Mouse (Mus musculus): ENCODE results near the gene Mfsd4b5. TPM values are rescaled to one million over a fixed set of nuclear protein-coding genes. Genes with fewer than 3 reads are reported as not detected.
A peak's percentile ranks its signal among the peaks of the same experiment; 100 is the strongest.

Mfsd4b5 gene
- total RNA-seq, 1 experiment, result 0.18 TPM

DNA sequence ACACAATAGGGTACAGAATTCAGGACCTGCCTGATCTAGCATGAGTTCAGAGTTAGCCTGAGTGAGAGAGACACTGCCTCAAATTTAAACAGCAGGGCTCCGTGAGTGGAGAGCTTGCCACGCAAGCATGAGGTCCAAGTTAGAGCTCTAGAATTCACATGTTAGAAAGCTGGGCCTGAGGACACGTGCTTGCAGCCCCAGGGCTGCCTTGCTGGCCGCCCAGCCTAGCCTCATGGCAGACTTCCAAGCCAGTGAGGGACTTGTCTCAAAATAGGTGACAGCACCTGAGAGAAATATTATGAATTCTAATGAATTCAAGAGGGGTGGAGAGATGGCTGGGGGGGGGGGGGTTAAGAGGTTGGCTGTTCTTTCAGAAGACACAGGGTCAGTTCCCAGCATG lies 21.5 kb upstream of the Mfsd4b5 start:
- Histone ChIP-seq H3K36me3 (ENCODE audit: control insufficient read depth, insufficient read depth, low read length, poor library complexity, severe bottlenecking) (no peaks in the 10 kb centered on the region), H3K9ac (ENCODE audit: insufficient read depth, low read depth, low read length, poor library complexity, severe bottlenecking) (no peak overlapping the region), H3K4me3 (ENCODE audit: insufficient read depth in 1 of 2, low read depth in 1 of 2, low read length in 2 of 2, poor library complexity in 1 of 2, severe bottlenecking in 1 of 2) (no peak overlapping the region), H3K27ac (ENCODE audit: insufficient read depth, low read depth, low read length, poor library complexity, severe bottlenecking) (no peak overlapping the region), H3K4me1 (ENCODE audit: control insufficient read depth in 2 of 2, insufficient read depth in 2 of 2, low read length in 2 of 2, poor library complexity in 1 of 2) (peaks cover 2 to 5% of the 10 kb centered on the region in 2 experiments; a peak in 2 of 4 replicates), H3K9me3 (ENCODE audit: control insufficient read depth, insufficient read depth, low read depth, low read length) (no peaks in the 10 kb centered on the region)
- in situ Hi-C loops (cut with MboI; ENCODE audit: low sequenced_read_pairs in 2 of 2, unreplicated experiment in 2 of 2), result no loop called here
- DNase-seq (ENCODE audit: low read depth, low spot score), result no peak
- no peak for TF ChIP-seq MAFK (IDR thresholded peaks at IDR 0.05; ENCODE audit: insufficient read depth, low read depth, low read length)
- TF ChIP-seq ZNF384 (IDR thresholded peaks at IDR 0.05; ENCODE audit: low read depth, low read length), result no peak
- no peak for TF ChIP-seq HCFC1 (IDR thresholded peaks at IDR 0.05; ENCODE audit: borderline replicate concordance, insufficient read depth, low read length)
- no peak for TF ChIP-seq CHD2 (IDR thresholded peaks at IDR 0.05; ENCODE audit: low read depth, low read length)
- no peak for TF ChIP-seq ZC3H11A (IDR thresholded peaks at IDR 0.05; ENCODE audit: borderline replicate concordance, low read depth, low read length)

- TF ChIP-seq HCFC1 (IDR thresholded peaks at IDR 0.05; ENCODE audit: borderline replicate concordance, insufficient read depth, low read length) (no peak), ZNF384 (IDR thresholded peaks at IDR 0.05; ENCODE audit: low read depth, low read length) (no peak), ZC3H11A (IDR thresholded peaks at IDR 0.05; ENCODE audit: borderline replicate concordance, low read depth, low read length) (no peak), CHD2 (IDR thresholded peaks at IDR 0.05; ENCODE audit: low read depth, low read length) (no peak), MAFK (IDR thresholded peaks at IDR 0.05; ENCODE audit: insufficient read depth, low read depth, low read length) (no peak)
- Histone ChIP-seq H3K27ac (ENCODE audit: insufficient read depth, low read depth, low read length, poor library complexity, severe bottlenecking) (no peak overlapping the region), H3K4me3 (ENCODE audit: insufficient read depth in 1 of 2, low read depth in 1 of 2, low read length in 2 of 2, poor library complexity in 1 of 2, severe bottlenecking in 1 of 2) (peak overlapping the region; percentile 13 to 44; a peak in 1 of 4 replicates), H3K36me3 (ENCODE audit: control insufficient read depth, insufficient read depth, low read length, poor library complexity, severe bottlenecking) (no peaks in the 10 kb centered on the region), H3K9me3 (ENCODE audit: control insufficient read depth, insufficient read depth, low read depth, low read length) (no peaks in the 10 kb centered on the region), H3K4me1 (ENCODE audit: control insufficient read depth in 2 of 2, insufficient read depth in 2 of 2, low read length in 2 of 2, poor library complexity in 1 of 2) (peaks cover 2 to 5% of the 10 kb centered on the region in 2 experiments; a peak in 2 of 4 replicates), H3K9ac (ENCODE audit: insufficient read depth, low read depth, low read length, poor library complexity, severe bottlenecking) (no peak overlapping the region)
- DNase-seq (ENCODE audit: low read depth, low spot score), result no peak
- in situ Hi-C loops (cut with MboI; ENCODE audit: low sequenced_read_pairs in 2 of 2, unreplicated experiment in 2 of 2), result no loop called here
Measured at GRCm38 (mm10) chr10:40006963-40007362, 20.5 kb upstream of the Mfsd4b5 start.

GRCm38 (mm10) chr10:40000746-40001145 lies 14.3 kb upstream of the Mfsd4b5 start:
- H3K4me3 ChIP-seq (ENCODE audit: insufficient read depth in 1 of 2, low read depth in 1 of 2, low read length in 2 of 2, poor library complexity in 1 of 2, severe bottlenecking in 1 of 2), result no peak overlapping the region
- no peak overlapping the region for H3K27ac ChIP-seq (ENCODE audit: insufficient read depth, low read depth, low read length, poor library complexity, severe bottlenecking)
- no peak for TF ChIP-seq HCFC1 (IDR thresholded peaks at IDR 0.05; ENCODE audit: borderline replicate concordance, insufficient read depth, low read length)
- H3K36me3 ChIP-seq (ENCODE audit: control insufficient read depth, insufficient read depth, low read length, poor library complexity, severe bottlenecking), result no peaks in the 10 kb centered on the region
- no peaks in the 10 kb centered on the region for H3K9me3 ChIP-seq (ENCODE audit: control insufficient read depth, insufficient read depth, low read depth, low read length)
- DNase-seq (ENCODE audit: low read depth, low spot score), result no peak
- no peak overlapping the region for H3K9ac ChIP-seq (ENCODE audit: insufficient read depth, low read depth, low read length, poor library complexity, severe bottlenecking)
- in situ Hi-C loops (cut with MboI; ENCODE audit: low sequenced_read_pairs in 2 of 2, unreplicated experiment in 2 of 2), result no loop called here
- peaks cover 0 to 2% of the 10 kb centered on the region in 2 experiments; a peak in 2 of 4 replicates for H3K4me1 ChIP-seq (ENCODE audit: control insufficient read depth in 2 of 2, insufficient read depth in 2 of 2, low read length in 2 of 2, poor library complexity in 1 of 2)

DNA sequence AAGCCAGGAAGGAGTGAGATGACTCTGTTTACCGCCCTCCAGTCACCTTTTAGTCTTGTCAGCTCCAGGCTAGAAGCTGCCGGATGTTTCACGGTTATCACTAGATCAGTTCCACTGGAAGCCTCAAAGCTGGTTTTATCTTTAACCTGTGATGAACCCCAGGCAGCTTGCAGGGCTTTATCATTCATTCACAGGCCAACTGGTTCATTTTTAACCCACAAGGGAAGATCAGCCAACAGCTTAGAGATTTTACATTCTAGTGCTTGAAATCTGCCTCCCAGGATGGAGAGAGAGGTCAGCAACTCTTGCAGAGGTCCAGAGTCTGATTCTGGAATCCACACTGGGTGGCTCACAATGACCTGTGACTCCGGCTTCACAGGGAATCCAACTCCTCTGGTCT lies 4.7 kb upstream of the Mfsd4b5 start:
- DNase-seq (ENCODE audit: low read depth, low spot score), result no peak
- H3K36me3 ChIP-seq (ENCODE audit: control insufficient read depth, insufficient read depth, low read length, poor library complexity, severe bottlenecking), result no peaks in the 10 kb centered on the region
- TF ChIP-seq ZC3H11A (IDR thresholded peaks at IDR 0.05; ENCODE audit: borderline replicate concordance, low read depth, low read length), result no peak
- TF ChIP-seq MAFK (IDR thresholded peaks at IDR 0.05; ENCODE audit: insufficient read depth, low read depth, low read length), result no peak
- no peak for TF ChIP-seq HCFC1 (IDR thresholded peaks at IDR 0.05; ENCODE audit: borderline replicate concordance, insufficient read depth, low read length)
- TF ChIP-seq CHD2 (IDR thresholded peaks at IDR 0.05; ENCODE audit: low read depth, low read length), result no peak
- TF ChIP-seq ZNF384 (IDR thresholded peaks at IDR 0.05; ENCODE audit: low read depth, low read length), result no peak
- H3K4me3 ChIP-seq (ENCODE audit: insufficient read depth in 1 of 2, low read depth in 1 of 2, low read length in 2 of 2, poor library complexity in 1 of 2, severe bottlenecking in 1 of 2), result no peak overlapping the region
- no peaks in the 10 kb centered on the region for H3K9me3 ChIP-seq (ENCODE audit: control insufficient read depth, insufficient read depth, low read depth, low read length)
- no peak overlapping the region for H3K9ac ChIP-seq (ENCODE audit: insufficient read depth, low read depth, low read length, poor library complexity, severe bottlenecking)
- H3K27ac ChIP-seq (ENCODE audit: insufficient read depth, low read depth, low read length, poor library complexity, severe bottlenecking), result no peak overlapping the region
- H3K4me1 ChIP-seq (ENCODE audit: control insufficient read depth in 2 of 2, insufficient read depth in 2 of 2, low read length in 2 of 2, poor library complexity in 1 of 2), result no peaks in the 10 kb centered on the region
- in situ Hi-C loops (cut with MboI; ENCODE audit: low sequenced_read_pairs in 2 of 2, unreplicated experiment in 2 of 2), result no loop called here

- no peak for DNase-seq (ENCODE audit: low read depth, low spot score)
- TF ChIP-seq HCFC1 (IDR thresholded peaks at IDR 0.05; ENCODE audit: borderline replicate concordance, insufficient read depth, low read length), result no peak
- TF ChIP-seq MAFK (IDR thresholded peaks at IDR 0.05; ENCODE audit: insufficient read depth, low read depth, low read length), result no peak
- no peak for TF ChIP-seq ZC3H11A (IDR thresholded peaks at IDR 0.05; ENCODE audit: borderline replicate concordance, low read depth, low read length)
- TF ChIP-seq CHD2 (IDR thresholded peaks at IDR 0.05; ENCODE audit: low read depth, low read length), result no peak
- TF ChIP-seq ZNF384 (IDR thresholded peaks at IDR 0.05; ENCODE audit: low read depth, low read length), result no peak
- no peaks in the 10 kb centered on the region for H3K4me1 ChIP-seq (ENCODE audit: control insufficient read depth in 2 of 2, insufficient read depth in 2 of 2, low read length in 2 of 2, poor library complexity in 1 of 2)
- no peak overlapping the region for H3K27ac ChIP-seq (ENCODE audit: insufficient read depth, low read depth, low read length, poor library complexity, severe bottlenecking)
- in situ Hi-C loops (cut with MboI; ENCODE audit: low sequenced_read_pairs in 2 of 2, unreplicated experiment in 2 of 2), result no loop called here
- no peak overlapping the region for H3K4me3 ChIP-seq (ENCODE audit: insufficient read depth in 1 of 2, low read depth in 1 of 2, low read length in 2 of 2, poor library complexity in 1 of 2, severe bottlenecking in 1 of 2)
- no peaks in the 10 kb centered on the region for H3K36me3 ChIP-seq (ENCODE audit: control insufficient read depth, insufficient read depth, low read length, poor library complexity, severe bottlenecking)
- H3K9me3 ChIP-seq (ENCODE audit: control insufficient read depth, insufficient read depth, low read depth, low read length), result peaks cover 4% of the 10 kb centered on the region; the same call in 1 of the 2 replicates
- no peak overlapping the region for H3K9ac ChIP-seq (ENCODE audit: insufficient read depth, low read depth, low read length, poor library complexity, severe bottlenecking)
Measured at GRCm38 (mm10) chr10:39982604-39983003, 3.8 kb downstream of the Mfsd4b5 start.

Measured in ES-E14 (cell line).